Comparison of ENCODE assay signal across 12 mouse cellular contexts in the genomic region with DNA sequence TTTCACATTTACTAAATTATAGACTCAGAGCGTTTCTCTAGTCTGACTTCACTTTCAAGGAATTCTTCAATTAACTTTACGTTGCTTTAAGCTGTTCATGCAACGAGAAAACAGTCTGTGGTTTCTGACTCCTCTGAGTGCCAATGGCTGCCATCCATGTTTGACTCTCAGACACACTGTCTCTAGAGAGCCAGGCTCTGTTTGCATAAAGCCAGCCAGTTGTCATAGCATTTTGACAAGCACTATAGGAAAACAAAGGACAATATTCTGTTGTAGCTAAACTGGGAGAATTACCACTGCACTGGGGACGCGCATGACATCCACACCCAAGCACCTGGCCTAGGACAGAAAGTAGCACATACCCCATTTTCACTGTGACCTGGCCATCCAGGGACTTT.
DNase-seq lines count a peak whose midpoint lies in the region; ATAC-seq and TF ChIP-seq lines count a peak whose summit lies in the region.
"Had no signal": no experiment of that assay in that cellular context is flagged by ENCODE, and none has a peak within 500 bp of the region (broad histone marks: within the 10 kb centered on the region; RNA-seq: fewer than 3 reads in every experiment).

No protein-coding gene starts in this region.

- in situ Hi-C loops in Patski (cut with MboI; ENCODE audit: low pct_unique_long_range_greater_than_20kb), result no loop called here

- no peaks in the 10 kb centered on the region for H3K27me3 ChIP-seq in hindbrain, postnatal 0 days (ENCODE audit: insufficient read depth, low read length)
- no peaks in the 10 kb centered on the region for H3K27me3 ChIP-seq in hindbrain, embryonic 10.5 days (ENCODE audit: insufficient read depth, poor library complexity, severe bottlenecking)
- H3K27me3 ChIP-seq in Patski, result no peaks in the 10 kb centered on the region
- no peaks in the 10 kb centered on the region for H3K27me3 ChIP-seq in midbrain, postnatal 0 days (ENCODE audit: insufficient read depth, low read length)

- H3K4me3 ChIP-seq in hindbrain, postnatal 0 days (ENCODE audit: low read length), result no peak overlapping the region
- no peak overlapping the region for H3K4me3 ChIP-seq in hindbrain, embryonic 10.5 days
- no peak overlapping the region for H3K4me3 ChIP-seq in embryonic fibroblast, embryonic 13.5 days (ENCODE audit: insufficient read depth, low read length)
- H3K4me3 ChIP-seq in midbrain, postnatal 0 days (ENCODE audit: low read depth, low read length), result no peak overlapping the region

- H3K9ac ChIP-seq in hindbrain, postnatal 0 days (replicated peaks; ENCODE audit: low read length), result no peak overlapping the region
- H3K9ac ChIP-seq in midbrain, postnatal 0 days (replicated peaks; ENCODE audit: low read length, poor library complexity, severe bottlenecking), result no peak overlapping the region; the same call in 1 of the 2 replicates

- CTCF ChIA-PET in Patski (lab: Charles Lee), result interaction anchor here (1.2 kb wide), 1 partner anchor 10 kb away, joined by 4 read pairs; no protein-coding TSS in a partner anchor

- no peak overlapping the region for H3K4me2 ChIP-seq in hindbrain, postnatal 0 days (ENCODE audit: low read depth, low read length)
- no peak overlapping the region for H3K4me2 ChIP-seq in midbrain, postnatal 0 days (ENCODE audit: low read depth, low read length, poor library complexity, severe bottlenecking)

- WGBS in hindbrain, postnatal 0 days, result 59% methylated on average over 5 of the region's 5 CpGs
- 85% methylated on average over 5 of the region's 5 CpGs for WGBS in hindbrain, embryonic 10.5 days
- WGBS in midbrain, postnatal 0 days, result 79% methylated on average over 5 of the region's 5 CpGs

- no peak for DNase-seq in hindbrain, postnatal 0 days (ENCODE audit: low spot score)
- DNase-seq in hindbrain, embryonic 10.5 days (ENCODE audit: low spot score), result no peak
- no peak for DNase-seq in Patski (ENCODE audit: low read depth, low spot score)
- no peak for DNase-seq in midbrain, postnatal 0 days (ENCODE audit: low spot score)
- DNase-seq in ovary, postnatal 14 days (ENCODE audit: low spot score), result no peak
- DNase-seq in frontal cortex, postnatal 36 days (ENCODE audit: low spot score in 2 of 2), result no peak
- DNase-seq: adrenal gland, adult 8-10 months; cerebellum, postnatal 25 days; heart, postnatal 14 days; left cerebral cortex, postnatal 4 days had no signal

- ATAC-seq in hindbrain, postnatal 0 days, result peak; percentile 50
- ATAC-seq in Patski, result peak; percentile 71
- ATAC-seq in midbrain, postnatal 0 days (ENCODE audit: low FRiP score), result 0 out of 2 replicates have a peak, but pooled peaks have one; percentile 40
- ATAC-seq in megakaryocyte, adult 5-6 weeks (ENCODE audit: poor library complexity, severe bottlenecking), result no peak

- TF ChIP-seq CTCF in hindbrain, postnatal 0 days (IDR thresholded peaks at IDR 0.05; ENCODE audit: low read depth), result no peak
- no peak for TF ChIP-seq CTCF in Patski (IDR thresholded peaks at IDR 0.05)
- TF ChIP-seq CTCF in embryonic fibroblast, embryonic 13.5 days (IDR thresholded peaks at IDR 0.05; ENCODE audit: borderline replicate concordance, insufficient read depth, low read length), result no peak
- TF ChIP-seq CTCF in midbrain, postnatal 0 days (IDR thresholded peaks at IDR 0.05), result no peak

- H3K36me3 ChIP-seq in hindbrain, postnatal 0 days (ENCODE audit: insufficient read depth, low read length), result no peaks in the 10 kb centered on the region
- H3K36me3 ChIP-seq in hindbrain, embryonic 10.5 days, result no peaks in the 10 kb centered on the region
- H3K36me3 ChIP-seq in midbrain, postnatal 0 days (ENCODE audit: insufficient read depth, low read length), result no peaks in the 10 kb centered on the region

- POLR2A ChIA-PET in Patski (lab: Charles Lee), result no interaction called here

- no peaks in the 10 kb centered on the region; the same call in none of the 2 replicates for H3K4me1 ChIP-seq in hindbrain, postnatal 0 days (ENCODE audit: insufficient read depth, low read length)
- no peaks in the 10 kb centered on the region for H3K4me1 ChIP-seq in hindbrain, embryonic 10.5 days (replicated peaks)
- H3K4me1 ChIP-seq in embryonic fibroblast, embryonic 13.5 days (ENCODE audit: control insufficient read depth, insufficient read depth, low read length), result peaks cover 8% of the 10 kb centered on the region
- H3K4me1 ChIP-seq in midbrain, postnatal 0 days (ENCODE audit: insufficient read depth, low read length), result no peaks in the 10 kb centered on the region

- H3K9me3 ChIP-seq in hindbrain, postnatal 0 days (ENCODE audit: low read length), result no peaks in the 10 kb centered on the region
- H3K9me3 ChIP-seq in hindbrain, embryonic 10.5 days, result no peaks in the 10 kb centered on the region
- H3K9me3 ChIP-seq in midbrain, postnatal 0 days (ENCODE audit: low read length), result no peaks in the 10 kb centered on the region

- no peak for TF ChIP-seq POLR2A in embryonic fibroblast, embryonic 13.5 days (IDR thresholded peaks at IDR 0.05; ENCODE audit: low read depth, low read length)

- no peak overlapping the region for H3K27ac ChIP-seq in hindbrain, postnatal 0 days
- H3K27ac ChIP-seq in hindbrain, embryonic 10.5 days, result no peak overlapping the region
- peak overlapping the region; percentile 48 for H3K27ac ChIP-seq in embryonic fibroblast, embryonic 13.5 days (ENCODE audit: insufficient read depth, low read length)
- no peak overlapping the region for H3K27ac ChIP-seq in midbrain, postnatal 0 days (ENCODE audit: low read depth, low read length)
